Mouse (Mus musculus) granulocyte monocyte progenitor cell, adult 5-6 weeks (primary cell): ENCODE data around the gene Gm49673. TPM values are rescaled to one million over a fixed set of nuclear protein-coding genes. Genes with fewer than 3 reads are reported as not detected.
"Not testable (repeated sequence)": the region's sequence is repeated elsewhere in the genome, so short reads cannot be mapped to it uniquely, and the experiment has no call there.

ENCODE experiments used
- ATAC-seq: replicated peaks from 2 replicates; pipeline ENCODE4 v1.8.0; 2016; ENCODE audit warnings: mild to moderate bottlenecking, moderate TSS enrichment, inconsistent platforms; ENCODE audit not compliant: poor library complexity, severe bottlenecking
- total RNA-seq, 2 experiments: library from RNA; stranded (forward) in 1 of 2; stranded (reverse) in 1 of 2; fragments of 200-712, 200-1000 nt in 1 of 2; fragments of >200 nt in 1 of 2; fragmentation: Nextera tagmentation in 1 of 2; gene quantifications; 2 replicates each; pipeline ENCODE4 v1.2.3; 2014 to 2017

Gm49673 gene
- not detected in 2 replicates for total RNA-seq (2014; fragmentation: Nextera tagmentation)
- total RNA-seq (2017): not detected in 2 replicates

DNA sequence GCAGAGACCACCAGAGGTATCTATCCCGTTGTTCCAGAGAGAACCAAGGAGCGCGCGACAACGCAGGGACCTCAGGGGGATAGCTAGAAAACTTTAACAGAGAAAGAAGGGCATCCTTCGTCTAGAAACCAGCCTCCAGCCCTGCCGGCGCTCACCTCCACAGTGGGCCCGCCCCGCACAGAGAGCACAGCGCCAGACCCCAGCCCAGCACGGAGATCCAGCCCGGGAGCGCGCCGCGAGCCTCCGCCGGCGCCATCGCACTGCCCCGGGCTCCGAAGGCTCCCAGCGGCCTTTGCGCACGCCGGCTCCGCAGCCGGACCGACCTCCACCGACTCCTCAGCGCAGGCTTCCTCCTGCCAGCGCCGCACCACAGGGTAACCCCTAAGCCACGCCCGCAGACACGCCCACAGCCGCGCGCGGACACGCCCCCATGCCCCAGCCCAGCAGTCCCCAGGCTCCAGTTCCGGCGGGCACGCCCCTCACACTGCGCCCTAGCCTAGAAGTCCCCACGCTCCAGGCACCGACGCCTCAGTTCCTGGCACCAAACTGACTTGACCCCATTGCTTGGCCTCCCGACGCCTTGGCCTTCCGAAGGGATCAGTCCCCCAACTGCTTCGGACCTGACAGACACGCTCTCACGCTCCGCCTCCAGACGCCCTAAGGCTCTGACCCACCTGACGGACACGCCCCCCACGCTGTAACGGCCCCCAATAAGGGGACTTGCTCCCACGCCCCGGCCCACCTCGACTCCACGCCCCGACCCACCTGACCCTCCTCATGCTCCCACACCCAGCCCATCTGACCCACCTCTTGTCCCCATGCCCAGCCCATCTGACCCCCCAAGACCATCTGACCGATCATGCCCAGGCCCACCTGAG lies at the start of gene Gm49673, which contains the start of gene Rnaset2a:
Gm49673 (minus strand) TSS at position 350 of the 878 bp plus-strand sequence.
Rnaset2a (minus strand) TSS at position 659 of the 878 bp plus-strand sequence.
- peak; percentile 88 for ATAC-seq

DNA sequence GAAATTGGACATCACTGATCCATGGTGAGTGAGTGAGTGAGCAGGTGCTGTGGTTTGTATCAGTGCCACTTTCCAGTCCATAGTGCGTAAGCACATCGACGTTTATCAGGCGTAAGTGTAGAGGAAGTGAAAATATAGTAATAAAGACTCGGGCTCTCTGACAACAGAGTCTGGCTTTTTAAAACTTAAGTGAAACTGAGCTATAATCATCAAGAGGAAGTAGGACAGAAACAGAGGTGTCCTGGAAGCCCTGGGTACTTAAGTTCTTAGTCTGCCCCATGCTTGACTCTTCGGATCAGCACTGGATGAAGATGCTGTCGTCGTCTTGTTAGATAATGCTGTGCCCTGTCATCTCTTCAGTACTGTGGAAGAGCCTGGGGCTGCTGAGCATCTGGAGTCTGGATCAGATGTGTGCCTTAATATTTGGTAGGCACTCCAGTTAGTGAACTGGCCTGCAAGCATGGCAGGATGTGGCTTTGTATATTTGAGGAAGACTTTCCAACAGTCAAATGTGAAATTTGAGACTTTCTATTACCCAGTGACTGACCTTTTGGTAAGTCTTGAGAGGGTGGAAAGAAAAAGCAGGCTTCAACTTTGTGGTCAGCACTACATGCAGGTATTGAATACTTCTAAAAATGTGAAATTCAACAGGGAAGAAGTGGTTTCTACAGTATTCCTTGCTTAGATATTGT lies 48.2 kb upstream of the Gm49673 start:
- ATAC-seq: peak; percentile 71

DNA sequence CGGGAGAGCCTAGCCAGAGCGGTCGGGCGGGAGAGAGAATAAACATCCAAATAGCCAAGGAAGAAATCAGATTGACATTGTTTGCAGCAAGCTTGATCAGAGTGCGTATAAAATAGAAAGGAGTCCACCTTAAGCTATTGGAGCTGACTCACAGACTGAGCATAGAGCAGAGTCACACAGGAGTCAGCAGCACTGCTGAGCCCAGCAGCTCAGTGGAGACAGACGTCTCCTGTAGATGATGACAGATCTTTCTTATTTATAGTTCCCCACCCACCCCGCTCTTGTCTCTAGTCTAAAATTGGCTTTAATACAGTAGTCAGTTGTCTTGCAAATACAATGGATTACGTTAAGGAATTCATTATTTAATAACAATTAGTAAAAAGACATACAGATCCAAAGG lies 46.1 kb upstream of the Gm49673 start:
- ATAC-seq: no peak

DNA sequence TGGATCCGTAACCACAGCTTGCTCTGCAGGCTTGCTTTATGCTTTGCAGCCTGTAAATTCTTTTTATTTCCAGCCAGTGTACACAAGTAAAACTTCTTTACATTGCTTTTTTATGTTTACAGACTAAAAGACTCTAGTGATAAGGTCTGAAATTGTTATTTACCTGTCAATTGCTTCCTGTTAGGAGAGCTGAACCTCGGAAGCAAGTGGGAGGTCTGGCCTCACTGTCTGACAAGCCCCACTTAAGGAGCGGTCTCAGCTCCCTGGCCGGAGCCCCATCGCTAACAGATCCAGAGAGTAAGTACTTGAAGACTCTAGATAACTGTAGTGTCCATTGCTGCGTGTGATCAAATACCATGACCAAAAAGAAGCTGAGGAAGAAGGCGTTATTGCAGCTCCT lies 36.6 kb upstream of the Gm49673 start:
- no peak for ATAC-seq

DNA sequence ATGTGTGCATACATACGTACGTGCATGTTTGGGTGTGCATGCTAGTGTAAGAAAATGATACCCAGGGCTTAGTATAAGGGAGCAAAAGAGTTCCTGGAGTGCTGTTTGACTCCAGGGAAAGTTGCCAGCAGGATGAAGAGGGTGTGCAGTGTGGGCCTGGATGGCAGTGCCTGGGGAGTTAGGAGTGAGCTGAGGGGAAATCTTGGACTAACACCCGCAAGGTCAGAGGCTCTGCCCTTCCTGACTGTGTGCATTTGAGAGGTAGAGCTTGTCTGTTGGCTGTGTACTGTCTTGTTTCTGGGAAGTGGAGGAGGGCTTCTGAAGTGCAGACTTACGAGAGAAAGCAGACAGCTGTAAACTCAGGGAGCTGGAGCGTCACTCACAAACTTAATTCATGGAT lies 36.2 kb upstream of the Gm49673 start:
- ATAC-seq: no peak

DNA sequence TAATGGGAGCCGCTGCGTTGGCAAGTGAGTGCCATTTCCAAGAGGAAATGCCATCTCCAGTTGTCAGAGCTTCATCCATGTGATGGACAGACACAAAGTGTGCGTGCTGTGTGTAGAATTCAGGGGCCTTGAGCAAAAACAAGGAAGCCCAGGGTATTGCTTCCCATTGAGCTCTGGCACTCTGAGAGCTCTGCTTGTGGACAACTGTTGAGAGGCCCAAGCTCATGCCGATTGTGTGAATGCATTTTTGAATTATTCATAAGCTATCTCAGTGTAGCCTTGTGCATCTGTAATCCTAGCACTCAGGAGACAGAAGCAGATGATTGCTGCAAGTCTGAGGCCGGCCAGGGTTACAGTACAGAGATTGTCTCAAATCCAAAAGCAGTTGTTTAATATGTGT lies 29.5 kb upstream of the Gm49673 start:
- ATAC-seq: no peak

DNA sequence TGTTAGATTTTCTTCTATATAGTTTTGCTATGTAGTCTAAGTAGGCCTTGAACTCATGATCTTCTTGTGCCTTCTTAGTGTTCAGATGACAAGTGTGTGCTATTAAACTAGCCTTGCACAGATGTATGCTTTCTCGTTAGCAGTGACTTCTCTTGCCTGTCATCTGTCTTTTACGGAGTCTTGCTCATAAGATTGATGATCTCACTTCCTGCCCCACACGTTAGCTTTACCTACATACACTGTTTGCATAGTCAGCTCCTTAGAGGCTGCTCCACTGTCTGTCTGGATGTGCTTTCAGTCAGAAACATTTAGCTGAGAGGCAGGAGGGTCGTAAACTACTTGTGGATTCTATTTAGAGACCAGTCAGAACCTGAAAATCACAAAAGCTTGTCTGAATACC lies 23.5 kb upstream of the Gm49673 start:
- no peak for ATAC-seq

DNA sequence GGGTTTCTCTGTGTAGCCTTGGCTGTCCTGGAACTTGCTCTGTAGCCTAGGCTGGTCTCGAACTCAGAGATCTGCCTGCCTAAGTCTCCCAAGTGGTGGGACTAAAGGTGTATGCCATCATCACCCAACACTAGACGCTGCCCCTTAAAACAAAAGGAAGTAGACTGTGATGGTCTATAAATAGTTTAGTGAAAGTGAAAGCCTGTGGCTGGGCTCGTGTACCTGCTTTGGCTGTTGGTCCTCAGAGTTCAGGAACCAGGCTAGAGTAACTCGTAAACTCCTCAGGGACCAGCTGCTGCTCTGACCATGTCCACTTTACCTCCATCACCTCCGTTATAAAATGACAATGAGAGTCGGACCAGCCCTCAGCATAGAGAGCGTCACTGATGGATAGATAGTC lies 22.7 kb upstream of the Gm49673 start:
- ATAC-seq: peak; percentile 43

DNA sequence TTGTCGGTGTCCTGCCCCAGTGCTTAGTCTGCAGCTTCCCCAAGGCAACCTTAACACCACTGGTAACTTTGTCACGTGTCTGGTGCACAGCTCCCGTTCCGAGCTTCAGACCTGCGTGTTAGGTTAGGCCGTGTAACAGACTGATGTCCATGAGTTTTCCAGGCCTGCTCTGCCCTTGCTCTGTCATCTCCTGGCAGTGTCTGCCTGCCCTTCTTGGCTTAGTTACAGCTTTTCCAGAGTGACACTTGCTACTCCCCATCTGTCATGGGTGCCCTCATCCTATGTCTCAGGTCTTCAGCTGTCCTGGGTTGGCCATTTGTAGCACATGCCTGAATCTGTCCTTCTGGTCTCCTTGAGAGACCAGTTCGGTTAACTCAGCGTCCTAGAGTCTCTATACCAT lies 19.8 kb upstream of the Gm49673 start:
- ATAC-seq: not testable (repeated sequence)

DNA sequence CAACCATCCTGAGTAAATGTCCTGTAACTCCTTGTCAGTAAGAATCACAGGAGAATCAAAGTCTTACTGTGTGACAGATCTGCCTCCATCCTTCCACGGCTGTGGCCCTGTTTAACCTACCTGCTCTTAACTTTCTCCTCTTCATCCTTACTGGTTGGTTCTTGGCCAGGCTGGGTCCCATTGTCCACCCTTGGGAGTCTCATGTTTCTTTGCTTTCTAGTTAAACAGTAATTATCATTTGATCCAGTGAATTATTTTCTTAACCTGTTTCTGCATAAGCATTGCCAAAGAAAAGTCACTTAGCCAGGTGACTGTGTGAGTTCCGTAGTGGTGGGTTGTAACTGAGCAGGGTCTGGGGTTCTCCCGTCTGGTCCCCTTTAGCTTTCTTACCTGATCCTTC lies 18.9 kb upstream of the Gm49673 start:
- not testable (repeated sequence) for ATAC-seq

DNA sequence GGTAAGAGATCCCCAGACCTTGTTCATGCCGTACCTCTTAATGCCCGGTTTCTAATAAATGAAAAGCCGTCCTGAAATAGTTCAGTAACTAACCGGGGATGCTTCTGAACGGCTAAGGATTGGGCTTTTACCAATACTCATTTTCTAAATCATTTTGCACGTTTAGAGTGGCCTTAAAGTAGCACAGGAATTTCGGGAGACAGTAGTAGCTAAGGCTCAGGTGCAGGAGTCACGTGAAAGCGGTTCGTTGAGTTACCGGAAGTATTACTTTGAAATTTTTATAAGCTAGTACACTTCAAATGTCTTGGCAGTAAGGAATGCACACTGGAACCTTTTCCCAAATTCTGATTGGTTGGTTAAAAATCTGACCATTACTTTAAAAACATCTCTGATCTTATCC lies 18.4 kb upstream of the Gm49673 start:
- ATAC-seq: not testable (repeated sequence)

DNA sequence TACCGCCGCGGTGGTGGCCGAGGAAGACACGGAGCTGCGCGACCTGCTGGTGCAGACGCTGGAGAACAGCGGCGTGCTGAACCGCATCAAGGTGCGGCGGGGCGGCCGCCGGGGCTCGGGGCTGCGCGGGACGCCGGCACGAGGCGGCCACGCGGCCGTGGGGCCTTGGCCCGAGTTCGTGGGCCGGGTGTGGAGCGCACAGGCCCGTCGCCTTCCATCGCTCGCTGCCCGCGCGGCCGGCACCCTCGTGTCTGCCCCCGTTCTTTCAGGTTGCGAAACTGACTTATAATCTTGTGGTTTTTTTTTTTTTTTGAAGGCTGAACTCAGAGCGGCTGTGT lies 18.0 kb upstream of the Gm49673 start:
- ATAC-seq: peak; percentile 27

DNA sequence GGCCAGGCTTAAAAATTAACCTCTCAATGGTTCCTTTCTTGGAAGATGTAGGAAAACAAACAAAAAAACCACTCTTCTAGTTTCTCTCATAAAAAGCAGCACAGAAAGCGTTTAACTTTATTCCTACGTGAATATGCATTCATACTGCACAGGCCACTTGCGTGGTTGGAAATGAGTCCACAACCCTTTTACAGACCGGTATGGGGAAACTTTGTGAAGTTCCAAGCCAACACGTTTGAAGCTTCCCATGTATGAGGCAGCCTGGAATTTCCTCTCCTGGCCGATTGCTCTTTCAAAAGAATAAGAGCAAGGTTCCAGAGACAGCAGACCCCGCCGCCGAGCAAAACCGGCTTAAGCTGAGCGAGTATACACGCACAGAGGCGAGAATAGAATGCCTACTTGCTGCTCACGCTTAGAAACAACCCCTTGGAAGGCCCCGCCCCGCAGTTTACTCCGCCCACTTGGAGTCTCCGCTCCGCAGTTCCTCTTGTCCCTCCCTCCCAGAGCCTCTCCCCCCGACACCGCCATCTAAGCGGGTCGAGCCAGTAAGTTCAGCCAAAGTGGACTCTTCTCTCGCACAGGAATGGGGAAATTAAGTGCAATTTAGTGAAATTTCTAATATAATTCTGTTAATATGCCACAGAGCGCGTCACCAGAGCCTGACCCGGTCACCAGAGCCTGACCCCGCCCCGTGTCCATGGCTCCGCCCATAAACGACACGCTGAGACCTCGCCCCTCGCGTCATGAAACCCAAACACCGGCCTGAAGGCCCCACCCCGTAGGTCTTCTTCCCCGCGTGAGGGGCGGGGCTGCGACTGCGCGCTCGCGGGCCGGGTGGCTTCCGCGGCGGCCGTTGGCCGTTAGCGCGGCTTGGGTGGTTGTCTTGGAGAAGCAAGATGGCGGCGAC lies 17.4 kb upstream of the Gm49673 start, which contains the start of gene Fgfr1op:
Fgfr1op (plus strand) TSS at position 801 of the 907 bp plus-strand sequence.
- peak; percentile 83 for ATAC-seq

DNA sequence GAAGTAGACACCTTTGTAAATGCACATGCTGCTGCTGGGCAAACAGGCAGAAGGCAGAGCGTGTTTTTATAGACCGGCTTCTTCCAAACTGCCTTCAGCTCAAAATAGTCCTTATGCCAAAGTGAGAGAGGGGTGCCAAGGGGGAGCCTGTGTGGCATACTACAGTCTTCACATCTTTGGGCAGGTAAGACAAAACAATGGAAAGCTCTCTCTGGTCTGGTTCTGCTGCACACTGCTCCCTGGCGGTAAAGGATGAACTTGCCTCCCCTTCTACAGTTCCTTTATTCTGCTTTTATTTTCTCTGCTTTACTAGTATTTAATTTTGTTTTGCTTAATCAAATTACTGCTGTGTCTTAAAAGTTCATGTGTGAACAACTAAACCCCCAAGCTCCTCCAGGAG lies 13.4 kb upstream of the Gm49673 start:
- ATAC-seq: not testable (repeated sequence)

DNA sequence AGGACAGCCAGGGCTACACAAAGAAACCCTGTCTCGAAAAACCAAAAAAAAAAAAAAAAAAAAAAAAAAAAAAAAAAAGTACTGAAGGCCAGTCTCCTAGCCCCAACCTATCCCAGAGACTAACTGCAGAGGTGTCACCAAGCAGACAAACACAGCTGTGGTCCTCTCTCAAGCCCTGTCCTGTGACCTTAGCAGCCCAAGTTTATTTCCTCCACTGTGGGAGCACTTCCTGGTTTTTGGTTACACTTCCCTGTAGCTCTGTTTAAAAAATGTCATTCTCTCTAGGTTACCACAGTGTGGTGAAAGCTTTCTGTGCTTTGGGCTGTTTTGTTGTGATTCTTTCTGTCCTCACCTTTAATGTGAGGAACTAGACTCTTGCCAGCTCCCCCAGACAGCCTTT lies 11.0 kb upstream of the Gm49673 start:
- peak; percentile 96 for ATAC-seq

DNA sequence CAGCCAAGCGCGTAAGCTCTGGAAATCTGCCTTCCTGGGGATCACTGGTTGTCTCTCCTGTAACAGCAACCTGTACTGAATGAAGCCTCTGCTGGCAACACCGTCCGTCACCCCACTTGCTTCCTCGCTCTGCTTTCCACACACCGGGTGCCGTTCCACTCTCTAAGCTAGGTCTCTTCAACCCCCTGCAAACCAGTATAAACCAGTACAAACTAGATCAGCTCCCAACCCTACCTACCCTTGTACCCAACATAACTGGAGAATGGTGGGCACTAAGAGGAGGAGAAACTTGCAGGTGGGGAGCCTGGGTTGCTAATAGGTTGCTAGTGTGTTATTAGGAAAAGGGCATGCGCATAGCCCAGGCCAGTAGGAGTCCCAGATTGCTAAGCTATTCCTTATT lies 8.4 kb upstream of the Gm49673 start:
- ATAC-seq: not testable (repeated sequence)

DNA sequence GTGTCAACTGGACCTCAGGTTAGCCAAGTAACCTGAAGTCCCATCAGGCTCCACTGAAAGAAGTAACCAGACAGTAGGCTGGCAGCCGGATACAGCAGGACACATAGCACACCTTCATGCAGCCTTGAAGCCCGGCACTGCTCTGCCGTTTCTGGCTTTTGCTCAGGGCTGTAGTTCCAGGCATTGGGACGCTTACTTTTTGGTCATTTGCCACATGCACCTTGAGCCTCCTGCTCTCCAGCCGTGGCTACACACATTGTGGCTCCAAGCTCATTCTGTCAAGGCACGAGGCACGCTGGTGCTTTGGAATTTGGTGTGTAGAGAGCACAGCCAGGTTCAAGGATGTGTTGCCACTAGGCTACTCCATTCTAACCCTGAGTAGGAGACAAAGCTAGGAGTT lies 7.4 kb upstream of the Gm49673 start:
- not testable (repeated sequence) for ATAC-seq

DNA sequence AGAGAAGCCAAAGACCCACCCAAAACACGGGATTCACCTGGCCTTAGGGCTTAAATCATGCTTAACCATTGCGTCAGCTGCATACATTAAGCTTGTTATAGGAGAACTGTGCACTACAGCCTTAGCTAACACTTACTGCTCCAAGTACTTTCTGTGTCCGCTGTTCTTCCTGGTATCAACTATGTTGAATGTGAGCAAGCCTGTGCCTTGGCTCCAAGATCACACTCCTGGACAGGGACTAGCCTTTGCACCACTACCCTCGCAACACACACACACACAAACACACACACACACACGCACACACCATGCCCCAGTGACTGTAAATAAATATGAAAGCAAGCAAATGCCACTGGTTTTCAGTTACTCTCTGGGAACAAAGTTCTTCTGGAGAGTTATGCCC lies 657 bp downstream of the Gm49673 start:
- not testable (repeated sequence) for ATAC-seq

DNA sequence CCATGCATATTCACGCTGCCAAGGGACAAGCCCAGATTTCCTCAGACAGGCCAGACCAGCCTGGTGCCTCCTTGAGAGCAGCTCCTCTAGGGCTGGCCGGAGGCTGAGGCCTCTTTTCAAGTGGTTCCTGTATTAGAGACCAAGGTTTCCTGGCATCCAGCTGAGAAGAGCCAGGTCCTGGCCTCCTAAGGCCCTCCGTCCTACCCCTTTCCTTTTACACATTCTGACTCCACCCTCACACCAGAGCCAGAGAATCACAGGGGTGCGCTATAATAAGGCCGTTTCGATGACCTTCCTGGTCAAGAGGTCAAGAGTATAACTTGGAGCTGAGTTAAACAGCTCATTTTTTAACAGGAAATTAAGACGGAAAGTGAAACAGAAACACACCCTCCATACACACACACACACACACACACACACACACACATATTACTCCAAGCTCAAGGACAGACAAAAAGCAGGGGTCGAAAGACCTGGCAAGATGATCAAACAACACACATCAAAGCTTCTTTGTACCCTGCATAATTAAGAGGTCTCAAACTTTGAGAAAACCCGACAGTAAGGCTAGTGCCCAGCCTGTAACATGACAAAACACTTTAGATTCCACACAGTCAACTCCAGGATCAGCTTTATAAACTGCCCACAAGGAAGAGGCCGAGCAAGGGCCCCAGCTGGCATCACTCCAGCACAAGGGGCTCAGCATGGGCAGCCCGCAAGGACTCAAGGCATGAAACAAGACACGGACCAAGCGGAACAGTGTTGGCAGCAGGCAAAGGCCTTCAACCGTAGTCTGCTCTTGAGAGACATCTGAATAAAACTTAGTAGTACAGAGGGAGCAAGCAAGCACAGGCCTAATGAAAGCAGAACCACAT lies 3.5 kb downstream of the Gm49673 start:
- not testable (repeated sequence) for ATAC-seq
